Mouse (Mus musculus) adrenal gland, postnatal 4 days (tissue): ENCODE measurements around the gene Pigl. TPM values are rescaled to one million over a fixed set of nuclear protein-coding genes. Genes with fewer than 3 reads are reported as not detected.
A peak's percentile ranks its signal among the peaks of the same experiment; 100 is the strongest.

Experiments used
- DNase-seq, 2 experiments: peaks; one replicate each; pipeline ENCODE4 v3.0.0; 2021 to 2022; ENCODE audit warnings: low spot score in 2 of 2, mixed read lengths in 2 of 2
- total RNA-seq, 2 experiments: library from RNA; stranded (reverse); gene quantifications; 2 replicates each; pipeline ENCODE4 v1.2.3; 2021

Gene Pigl
- total RNA-seq, 2 experiments from 2014 or later = 8.5 to 10.2 TPM

DNA sequence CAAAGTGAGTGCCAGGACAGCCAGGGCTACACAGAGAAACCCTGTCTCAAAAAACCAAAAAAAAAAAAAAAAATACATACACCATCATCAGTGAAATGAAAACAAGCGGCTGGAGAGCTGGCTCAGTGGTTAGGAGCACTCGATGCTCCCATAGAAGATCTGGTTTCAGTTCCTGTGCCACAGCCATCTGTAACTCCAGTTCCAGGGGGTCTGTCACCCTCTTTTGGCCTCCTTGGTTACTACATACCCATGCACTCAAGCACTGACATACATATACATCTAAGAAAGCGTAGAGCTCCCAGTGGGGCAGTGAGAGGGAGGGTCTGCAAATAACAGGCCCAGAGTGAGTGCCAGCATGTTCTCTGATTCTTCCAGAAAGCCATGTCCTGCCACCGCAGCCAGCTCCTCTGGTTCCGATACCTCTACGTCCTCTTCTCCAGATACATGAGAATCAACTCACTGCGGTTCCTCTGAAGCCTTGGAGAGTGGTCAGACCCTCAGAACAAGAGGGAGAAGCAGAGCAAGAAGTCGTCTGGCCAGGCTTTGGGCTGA lies 54.3 kb downstream of the Pigl start:
- no peak for DNase-seq

DNA sequence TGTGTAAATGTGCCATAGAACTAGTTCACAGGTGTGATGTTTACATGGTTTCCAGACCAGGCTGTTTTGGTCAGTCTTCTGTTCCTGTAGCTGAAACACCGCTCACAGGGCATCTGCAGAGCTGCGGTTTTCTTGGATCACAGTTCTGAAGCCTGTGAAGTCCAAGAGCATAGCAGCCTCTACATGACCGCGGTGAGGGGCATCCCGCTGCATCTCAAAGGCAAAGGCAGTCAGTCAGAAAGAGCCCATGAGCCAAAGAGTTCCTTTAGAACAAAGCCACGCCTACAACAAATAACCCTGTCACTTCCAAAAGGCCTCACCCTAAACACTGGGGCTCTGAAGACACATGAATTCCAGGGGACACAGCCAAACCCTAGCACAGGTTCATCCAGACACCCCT lies 55.1 kb downstream of the Pigl start:
- DNase-seq = no peak

DNA sequence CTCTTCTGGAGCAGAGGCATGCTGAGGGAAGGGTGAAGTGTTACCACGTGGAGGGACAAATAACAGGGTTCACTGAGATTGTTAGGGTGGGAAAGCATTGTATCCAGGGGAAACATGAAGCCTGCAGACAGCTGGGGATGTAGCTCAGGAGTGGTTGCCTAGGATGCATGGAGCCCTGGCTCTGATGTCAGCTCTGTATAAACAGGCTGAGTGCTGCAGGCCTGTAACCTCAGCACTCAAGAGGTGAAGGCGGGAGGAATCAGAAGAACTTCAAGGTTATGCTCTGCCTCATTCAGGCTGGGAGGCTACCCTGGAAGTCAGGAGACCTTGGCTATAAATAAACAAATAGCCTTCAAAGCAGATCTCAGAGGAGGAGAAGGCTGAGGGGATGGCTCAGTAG lies 60.7 kb downstream of the Pigl start:
- peak in 1 of 2 experiments; percentile 13 for DNase-seq

DNA sequence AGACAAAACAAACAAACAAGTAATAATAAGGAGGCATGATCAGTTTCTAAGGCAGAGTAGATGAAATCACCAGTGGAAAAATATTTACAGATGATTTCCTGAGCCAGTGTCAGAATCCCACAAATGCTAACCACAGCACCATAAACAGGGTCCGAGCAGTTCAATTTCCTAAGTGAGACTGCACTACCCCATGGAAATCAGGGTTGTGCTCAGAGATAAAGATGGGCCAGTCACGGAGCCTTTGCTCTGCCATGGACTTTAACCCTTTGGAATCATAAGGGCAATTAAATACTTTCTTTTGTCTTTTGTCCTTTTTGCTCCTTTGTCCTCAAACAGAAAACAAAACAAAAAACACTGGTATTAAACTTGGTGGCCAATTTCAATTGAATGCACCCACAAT lies 64.0 kb downstream of the Pigl start:
- no peak for DNase-seq

DNA sequence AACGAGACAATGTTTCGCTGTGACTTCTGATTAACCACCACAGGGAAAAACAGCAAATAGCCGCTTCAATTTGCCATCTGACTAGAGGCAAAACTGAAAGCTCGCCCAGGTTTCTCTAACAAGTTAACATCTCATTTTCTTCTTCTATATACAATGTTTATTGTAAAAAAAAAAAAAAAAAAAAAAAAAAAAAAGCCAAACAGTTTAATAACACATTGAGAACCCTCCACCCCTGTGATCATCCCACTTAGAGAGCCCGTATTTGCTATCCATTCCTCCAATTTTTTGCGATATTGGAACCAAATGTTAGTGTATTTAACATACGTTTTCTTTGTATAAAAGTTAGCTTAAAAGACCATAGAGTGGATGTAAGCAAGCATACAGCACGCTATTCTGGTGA lies 78.8 kb downstream of the Pigl start:
- no peak for DNase-seq

DNA sequence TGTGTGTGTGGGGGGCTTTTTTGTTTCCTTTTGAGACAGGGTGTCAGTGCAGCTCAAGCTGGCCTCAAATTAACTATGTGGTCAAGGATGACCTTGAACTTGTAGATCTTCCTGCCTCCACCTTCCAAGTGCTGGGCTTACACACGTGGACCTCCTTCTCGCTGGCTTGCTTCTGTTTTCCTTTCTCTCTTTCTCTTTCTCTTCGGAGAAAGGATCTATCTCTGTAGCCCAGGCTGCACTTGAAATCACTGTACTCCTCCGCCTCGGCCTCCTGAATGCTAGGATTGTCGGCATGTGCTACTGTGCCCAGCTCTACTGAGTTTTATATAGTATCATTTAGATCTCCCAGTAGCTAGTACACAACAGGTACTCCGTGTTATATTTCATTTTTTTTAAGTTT lies 79.3 kb downstream of the Pigl start:
- no peak for DNase-seq

DNA sequence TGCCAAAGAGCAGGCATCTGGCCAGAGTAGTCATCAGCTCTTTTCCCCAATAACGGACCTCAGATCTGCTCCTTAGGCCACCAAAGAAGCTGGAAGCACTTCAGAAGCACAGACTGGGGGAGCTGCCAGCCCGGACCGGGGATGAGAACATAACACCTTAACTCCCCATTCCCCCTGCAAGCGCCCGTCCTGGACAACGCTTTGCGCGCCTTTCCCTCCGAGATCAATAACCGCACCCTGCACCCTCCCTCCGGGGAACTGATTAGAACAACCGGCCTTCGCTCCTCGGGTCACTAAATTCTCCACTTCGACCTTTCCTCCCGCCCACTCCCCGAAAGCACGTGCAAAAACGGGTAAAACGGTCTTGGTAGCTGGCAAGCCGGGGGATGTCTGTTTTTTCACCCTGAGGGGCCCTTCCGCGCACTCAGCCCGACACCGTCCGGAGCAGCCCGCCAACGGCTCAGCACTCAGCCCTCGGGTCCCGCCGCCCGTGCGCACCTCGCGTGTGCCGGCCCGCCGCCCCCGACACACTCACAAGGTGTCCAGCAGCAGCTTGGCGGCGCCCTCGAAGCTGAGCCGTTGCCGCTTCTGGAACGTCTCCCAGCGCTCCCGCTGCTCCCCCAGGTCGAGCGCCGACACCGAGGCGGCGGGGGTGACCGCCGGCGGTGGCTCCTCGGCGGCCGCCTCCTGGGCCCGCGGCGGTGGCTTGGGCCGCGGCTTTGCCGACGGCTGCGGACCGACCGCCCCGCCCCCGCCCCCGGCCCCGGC lies 80.2 kb downstream of the Pigl start:
- DNase-seq = peak; percentile 28 to 30

DNA sequence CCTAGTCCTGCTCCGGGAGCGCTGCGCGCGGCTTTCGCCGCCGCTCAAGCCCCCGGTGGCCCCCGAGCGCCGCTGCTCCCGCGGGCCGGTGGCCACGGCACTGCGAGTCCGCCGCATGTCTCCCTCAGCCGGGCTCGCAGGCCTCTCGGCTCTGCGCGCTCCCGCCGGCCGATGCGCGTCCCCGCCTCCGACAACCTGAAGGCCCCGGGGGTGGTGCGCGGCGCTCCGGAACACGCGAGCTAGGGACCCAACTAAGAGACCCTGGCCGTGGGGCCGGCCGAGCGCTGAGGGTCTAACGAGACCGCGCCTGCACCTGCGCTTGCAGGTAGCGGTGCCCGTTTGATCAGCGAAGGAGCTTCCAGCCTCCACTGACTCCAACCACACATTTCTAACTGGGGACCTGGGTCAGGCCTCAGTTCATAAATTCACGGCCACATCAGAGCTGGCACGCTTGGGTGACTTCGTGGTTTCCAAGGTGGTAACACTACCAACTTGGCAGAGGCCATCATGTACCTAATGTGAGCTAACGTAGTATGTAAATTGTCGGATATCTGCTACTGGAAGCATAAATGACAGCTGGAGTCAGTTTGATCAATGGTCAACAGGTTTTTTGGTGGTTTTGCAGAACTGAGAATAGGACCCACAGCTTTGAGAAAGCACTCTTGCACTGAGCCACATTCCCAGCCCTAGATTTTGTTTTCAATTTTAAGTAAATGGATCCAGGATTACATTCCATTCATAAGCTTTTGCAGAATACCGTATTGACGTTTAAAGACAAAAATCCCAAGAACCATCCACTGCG lies 81.0 kb downstream of the Pigl start, which contains the start of gene Cenpv:
Gene Cenpv (minus strand): TSS at position 173 of the 802 bp plus-strand sequence.
- DNase-seq = peak; percentile 56 to 59

DNA sequence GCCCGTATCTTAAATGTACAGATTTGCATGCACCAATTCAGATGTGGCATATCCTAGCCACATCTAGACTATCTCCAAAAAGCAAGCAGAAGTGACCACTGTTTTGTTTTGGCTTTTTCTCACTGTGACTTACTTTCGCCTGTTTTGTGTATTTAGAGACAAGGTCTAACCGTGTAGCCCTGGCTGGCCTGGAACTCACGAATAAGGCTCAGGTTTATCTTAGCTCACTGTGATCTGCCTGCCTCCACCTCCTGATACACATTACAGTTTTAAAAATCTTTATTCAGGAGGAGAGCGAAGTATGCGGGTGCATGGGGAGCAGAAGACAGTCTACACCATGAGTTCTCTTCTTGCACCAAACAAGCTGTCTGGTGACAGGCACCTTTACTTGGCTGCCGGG lies 81.9 kb downstream of the Pigl start:
- no peak for DNase-seq

DNA sequence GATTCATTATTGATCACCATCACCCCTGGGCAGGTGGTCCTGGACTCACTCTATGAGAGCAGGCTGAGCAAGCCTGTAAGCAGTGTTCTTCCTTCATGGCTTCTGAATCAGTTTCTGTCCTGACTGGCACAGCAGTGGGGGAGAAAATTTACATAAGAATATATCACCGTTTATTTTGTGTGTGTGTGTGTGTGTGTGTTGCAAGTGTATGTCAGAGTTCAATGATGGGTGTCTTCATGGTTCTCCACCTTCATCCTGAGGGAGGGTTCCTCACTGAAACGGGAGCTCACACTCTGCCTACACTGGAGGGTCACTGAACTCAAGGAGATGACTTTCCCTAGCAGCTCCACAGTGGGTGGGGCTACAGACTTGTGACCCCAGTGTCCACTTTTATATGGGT lies 82.7 kb downstream of the Pigl start:
- no peak for DNase-seq

DNA sequence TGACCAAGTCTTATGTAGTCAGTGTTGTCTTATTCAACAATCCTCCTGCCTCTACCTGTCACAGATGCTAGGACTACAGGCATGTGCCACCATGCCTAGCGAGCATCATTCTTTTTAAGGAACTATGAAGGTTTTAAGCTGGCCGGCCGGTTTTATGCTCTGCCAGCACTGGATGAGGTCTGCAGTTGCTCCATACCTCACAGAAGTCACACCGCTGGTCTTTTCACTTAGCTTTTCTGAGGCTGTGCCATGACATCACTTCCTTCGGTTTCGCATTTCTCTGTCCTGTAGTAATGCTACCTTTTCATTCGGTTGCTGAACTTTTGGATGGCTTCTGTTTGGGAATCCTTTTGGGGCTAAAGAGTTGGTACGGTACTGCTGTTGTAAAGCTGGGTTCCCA lies 83.3 kb downstream of the Pigl start:
- DNase-seq = no peak

DNA sequence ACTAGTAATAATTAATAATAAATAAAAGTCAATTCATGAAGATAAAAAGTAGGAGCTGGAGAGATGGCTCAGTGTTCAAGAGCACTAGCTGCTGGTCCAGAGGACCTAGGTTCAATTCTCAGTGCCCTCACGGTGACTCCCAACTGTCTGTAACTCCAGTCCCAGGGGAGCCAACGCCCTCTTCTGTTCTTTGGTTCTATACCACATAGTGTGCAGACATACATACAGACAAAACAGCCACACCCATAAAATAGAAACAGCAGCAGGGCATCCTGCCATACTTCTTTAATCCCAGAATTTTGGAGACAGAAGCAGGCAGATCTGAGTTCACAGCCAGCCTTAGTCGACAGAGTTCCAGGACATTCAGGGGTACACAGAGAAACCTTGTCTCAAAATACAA lies 85.7 kb downstream of the Pigl start:
- no peak for DNase-seq

DNA sequence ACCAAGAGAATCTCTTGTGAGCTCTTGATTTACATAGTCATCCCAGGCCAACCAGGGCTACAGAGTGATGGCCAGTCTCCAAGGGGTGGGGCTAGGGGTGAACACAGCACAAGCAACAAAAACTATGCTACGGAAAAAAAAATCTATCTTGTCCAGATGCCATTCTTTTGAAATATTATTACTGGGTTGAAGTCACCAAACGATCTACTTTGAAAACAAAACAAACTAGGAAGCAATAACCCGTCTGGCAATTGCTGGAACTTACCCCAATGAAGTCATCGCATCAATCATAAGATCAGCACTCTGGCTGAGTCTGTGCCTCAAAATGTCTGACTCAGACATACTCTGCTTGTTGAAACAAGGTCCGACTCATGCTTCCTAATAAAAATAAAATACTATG lies 91.5 kb downstream of the Pigl start:
- DNase-seq = peak in 1 of 2 experiments; percentile 30

DNA sequence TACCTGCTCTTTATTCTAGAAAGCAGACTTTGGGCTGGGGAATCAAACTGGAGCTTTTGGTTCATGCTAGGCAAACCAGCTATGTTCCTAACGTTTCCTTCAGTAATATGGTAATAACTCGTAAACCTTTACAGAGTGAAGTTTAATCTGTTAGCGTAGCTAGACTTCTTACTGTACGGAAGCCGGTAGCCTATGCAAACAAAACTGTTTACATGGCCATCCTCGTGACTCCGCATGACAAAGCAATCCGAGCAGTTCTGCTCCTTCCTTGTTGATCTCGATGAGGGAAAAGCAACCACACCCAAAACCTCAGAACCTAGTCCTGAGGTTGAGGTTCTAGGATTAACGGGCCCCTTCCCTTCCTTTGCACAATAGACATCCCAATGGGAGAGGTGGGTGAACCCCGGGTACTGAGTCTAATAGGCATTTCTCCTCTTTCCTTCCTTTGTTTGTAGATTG lies 92.0 kb downstream of the Pigl start:
- DNase-seq = no peak

DNA sequence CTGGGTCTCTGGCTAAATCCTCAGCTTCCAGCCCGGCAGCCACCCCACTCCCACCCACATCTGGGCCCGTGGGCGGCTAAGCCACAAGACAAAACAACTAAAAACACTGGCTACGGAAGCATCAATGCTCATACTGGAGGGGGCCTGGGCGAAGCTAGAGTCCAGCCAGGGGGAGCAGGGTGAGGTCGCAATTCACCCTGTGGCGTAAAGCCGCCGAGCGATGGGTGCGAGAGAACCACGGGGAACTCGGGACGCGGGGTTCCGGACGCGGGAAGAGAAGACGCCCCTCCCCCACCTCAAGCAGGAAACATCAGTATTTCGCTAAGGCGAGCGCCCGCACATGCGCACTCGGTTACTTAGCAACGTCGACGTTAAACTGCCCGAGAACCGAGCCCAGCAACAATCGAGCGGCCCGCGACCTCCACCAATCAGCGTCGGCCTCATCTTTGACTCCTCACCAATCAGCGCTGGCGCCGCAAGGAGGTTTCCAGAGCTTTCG lies 92.5 kb downstream of the Pigl start, which contains the start of gene Ubb:
Gene Ubb (plus strand): TSS at position 445 of the 499 bp plus-strand sequence.
- DNase-seq = peak; percentile 98 to 99

DNA sequence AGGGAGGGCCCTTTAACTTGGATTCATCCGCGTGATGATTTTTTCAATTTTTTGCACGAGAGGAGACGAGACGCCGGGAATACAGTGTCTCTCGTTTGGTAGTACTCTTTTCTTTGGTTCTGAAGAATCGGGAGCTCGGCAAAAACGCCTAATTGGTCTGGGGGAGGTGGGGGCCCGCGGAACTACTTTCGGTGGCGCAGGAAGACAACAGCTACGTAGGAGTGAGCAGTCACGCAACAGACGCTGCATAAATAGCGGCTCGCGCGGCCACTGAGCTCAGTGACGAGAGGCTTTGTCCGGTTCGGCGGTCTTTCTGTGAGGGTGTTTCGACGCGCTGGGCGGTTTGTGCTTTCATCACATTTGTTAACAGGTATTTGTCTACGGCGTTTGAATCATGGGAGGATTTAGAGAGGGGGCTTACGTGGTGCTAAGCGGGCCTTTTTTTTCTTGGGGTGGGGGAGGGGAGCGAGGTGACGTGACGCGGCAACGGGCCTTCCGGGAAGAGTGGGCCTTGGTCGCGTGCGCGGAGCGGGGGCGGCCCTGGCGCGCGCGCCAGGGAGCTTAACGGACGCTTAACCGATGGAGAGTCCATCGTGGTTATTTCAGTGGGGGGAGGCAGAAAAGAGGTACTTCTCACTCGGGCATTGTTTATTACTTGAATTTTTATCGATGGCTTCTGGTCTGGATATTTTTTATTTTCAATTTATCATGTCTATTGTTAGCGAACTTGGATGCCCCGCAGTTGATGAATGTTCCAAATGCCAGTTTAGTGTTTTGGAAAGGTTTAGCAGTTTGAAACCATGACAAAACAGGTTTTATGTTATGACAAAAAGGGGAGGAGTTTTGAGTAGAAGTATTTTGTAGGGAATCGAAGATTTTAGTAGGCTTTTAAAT lies 93.2 kb downstream of the Pigl start:
- peak; percentile 77 to 84 for DNase-seq

DNA sequence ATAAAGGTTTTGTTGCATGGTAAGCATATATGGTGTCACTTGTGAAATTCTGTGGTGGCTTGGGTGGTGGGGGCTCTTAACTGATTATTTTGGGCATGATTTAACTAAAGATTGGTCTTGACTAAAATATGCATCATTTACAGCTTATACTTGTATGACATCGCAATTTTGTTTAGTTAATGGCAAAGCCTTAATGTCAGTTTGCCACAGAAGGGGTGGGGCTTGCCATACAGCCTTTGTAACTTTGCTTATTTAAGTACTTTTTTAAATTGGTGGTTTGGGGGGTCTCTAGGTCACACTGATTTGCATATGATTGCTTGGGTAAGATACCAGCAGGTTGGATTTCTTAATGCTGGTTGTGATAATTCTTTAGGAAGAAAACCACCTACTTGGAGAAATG lies 94.9 kb downstream of the Pigl start:
- no peak for DNase-seq

DNA sequence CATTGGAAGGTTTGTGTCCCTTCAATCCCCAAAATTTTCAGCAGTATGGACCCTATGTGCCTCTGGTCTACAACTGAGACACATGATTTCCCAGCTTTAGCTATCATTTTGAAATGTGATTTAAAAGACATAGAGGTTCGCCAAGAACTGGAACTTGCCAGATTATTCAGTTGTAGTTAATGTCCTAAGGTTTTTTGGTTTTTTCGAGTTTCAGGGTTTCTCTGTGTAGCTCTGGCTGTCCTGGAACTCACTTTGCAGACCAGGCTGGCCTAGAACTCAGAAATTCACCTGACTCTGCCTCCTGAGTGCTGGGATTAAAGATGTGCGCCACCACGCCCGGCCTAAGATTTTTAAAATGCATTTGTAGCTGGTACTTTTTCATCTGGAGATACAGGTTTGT lies 95.4 kb downstream of the Pigl start:
- DNase-seq = no peak

DNA sequence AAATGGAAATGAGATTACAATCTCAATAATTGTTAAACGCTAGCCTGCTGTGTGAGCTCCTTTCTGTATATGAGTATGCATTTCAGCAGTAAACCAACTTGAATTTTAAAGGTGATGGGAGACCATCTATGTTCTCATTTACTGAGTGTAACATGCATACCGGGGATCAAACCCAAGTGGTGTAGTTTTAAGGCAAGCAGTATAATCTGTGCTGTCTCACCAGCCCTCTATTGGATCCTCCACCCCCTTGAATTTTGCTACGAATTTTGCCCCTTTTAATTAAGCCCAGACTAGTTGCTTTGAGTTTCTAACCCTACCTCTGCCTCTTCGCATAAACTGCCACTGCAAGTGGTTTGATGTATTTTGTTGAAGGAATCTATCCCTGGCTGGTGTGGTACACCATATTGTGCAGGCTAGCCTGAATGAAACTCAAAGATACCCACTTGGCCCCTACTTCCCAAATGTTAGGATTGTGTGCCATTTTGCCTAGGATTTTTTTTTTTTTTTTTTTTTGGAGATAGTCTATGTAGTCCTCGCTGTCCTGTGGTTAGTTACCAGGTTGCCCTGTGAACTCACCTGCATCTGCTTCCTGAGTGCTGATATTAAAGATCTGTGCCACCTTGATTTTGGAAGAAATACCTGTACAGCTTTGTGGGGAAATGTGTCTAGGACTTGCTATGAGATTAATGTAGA lies 96.0 kb downstream of the Pigl start:
- no peak for DNase-seq

DNA sequence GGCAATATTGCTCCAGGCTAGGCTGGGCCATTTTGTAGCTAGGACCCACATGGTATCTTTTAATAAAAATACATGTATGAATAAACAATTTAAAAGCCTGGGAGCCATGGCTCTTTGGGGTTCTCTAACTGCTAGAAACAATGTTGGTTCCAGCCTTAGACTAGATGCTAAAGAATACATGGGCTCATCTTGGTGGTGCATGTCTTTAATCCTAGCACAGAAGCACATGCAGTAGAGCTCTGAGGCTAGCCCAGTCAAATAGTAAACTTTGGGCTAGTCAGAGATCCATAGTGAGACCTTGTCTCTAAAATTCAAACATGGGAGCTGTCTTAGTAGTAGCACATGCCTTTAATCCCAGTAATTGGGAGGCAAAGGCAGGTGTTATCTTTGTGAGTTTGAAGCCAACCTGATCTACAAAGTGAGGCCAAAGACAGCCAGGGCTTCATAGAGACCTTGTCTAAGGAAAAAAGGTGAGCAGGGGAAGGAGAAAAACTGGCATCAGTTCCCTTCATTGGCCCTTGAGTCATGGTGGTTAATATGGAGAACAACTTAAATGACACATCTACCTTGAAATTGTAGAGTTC lies 96.8 kb downstream of the Pigl start:
- no peak for DNase-seq
